Mouse (Mus musculus) bone marrow macrophage, adult 2 months (primary cell): Measurements from ENCODE around the gene Bud23.

Experiments used
- CTCF ChIP-seq: IDR thresholded peaks from 2 replicates; pipeline ENCODE4 v1.5.1; 2012; ENCODE audit warnings: low read depth, mild to moderate bottlenecking, low read length, moderate library complexity
- POLR2A ChIP-seq: IDR thresholded peaks from 2 replicates; pipeline ENCODE4 v1.6.1; 2012; ENCODE audit warnings: mild to moderate bottlenecking, low read depth, low read length, borderline replicate concordance

GRCm38 (mm10) chr5:135016224-135016759, 48.5 kb downstream of the Bud23 start:
- no peak for TF ChIP-seq CTCF
- no peak for TF ChIP-seq POLR2A
